Mouse (Mus musculus): ENCODE results near the gene Serinc4. TPM values are rescaled to one million over a fixed set of nuclear protein-coding genes. Genes with fewer than 3 reads are reported as not detected.
A peak's percentile ranks its signal among the peaks of the same experiment; 100 is the strongest.

Gene Serinc4
- total RNA-seq, 1 experiment from 2014 or later, result 2.0 TPM

DNA sequence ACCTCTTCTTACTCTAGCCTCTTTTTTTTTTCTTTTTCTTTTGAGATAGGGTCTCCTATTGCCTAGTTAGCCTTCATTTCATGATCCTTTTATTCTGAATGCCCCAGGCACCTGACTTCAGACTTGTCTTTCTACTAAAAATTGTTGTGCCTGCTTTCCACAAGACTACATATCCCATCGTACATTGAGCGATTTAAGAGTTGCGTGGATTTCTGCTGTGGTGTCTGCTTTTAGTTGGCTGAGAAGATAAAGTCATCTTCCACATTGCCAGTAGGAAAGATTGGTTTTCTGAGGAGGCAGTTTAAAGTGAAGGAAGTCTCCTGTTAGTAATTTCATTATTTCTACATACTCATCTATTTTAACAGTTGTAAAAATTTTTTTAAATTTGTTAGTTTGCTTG lies 41.0 kb downstream of the Serinc4 start:
- ATAC-seq (replicated peaks in 1 of 2; ENCODE audit: insufficient read depth in 1 of 2, low FRiP score in 2 of 2, low TSS enrichment in 1 of 2, low read depth in 1 of 2, poor library complexity in 2 of 2, severe bottlenecking in 2 of 2), result no peak

DNA sequence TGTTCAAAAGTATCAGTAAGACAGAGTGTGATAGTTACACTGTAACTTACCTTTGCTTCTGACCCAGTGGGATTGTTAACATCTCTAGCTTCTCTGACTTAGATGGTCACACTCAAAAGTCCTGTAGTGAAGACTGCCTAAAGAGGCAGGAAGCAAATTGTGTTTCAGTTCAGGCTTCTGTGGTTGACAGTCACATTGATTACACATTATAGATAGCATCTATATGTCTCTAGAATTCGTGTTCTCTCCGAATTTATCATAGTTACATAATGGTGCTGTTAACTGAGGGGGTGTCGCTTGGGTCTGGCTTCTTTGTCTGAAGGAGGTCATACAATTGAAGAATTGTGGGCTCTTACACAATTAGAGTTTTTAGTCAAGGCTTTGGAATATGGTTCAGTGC lies 41.5 kb downstream of the Serinc4 start:
- ATAC-seq (replicated peaks in 1 of 2; ENCODE audit: insufficient read depth in 1 of 2, low FRiP score in 2 of 2, low TSS enrichment in 1 of 2, low read depth in 1 of 2, poor library complexity in 2 of 2, severe bottlenecking in 2 of 2), result no peak

DNA sequence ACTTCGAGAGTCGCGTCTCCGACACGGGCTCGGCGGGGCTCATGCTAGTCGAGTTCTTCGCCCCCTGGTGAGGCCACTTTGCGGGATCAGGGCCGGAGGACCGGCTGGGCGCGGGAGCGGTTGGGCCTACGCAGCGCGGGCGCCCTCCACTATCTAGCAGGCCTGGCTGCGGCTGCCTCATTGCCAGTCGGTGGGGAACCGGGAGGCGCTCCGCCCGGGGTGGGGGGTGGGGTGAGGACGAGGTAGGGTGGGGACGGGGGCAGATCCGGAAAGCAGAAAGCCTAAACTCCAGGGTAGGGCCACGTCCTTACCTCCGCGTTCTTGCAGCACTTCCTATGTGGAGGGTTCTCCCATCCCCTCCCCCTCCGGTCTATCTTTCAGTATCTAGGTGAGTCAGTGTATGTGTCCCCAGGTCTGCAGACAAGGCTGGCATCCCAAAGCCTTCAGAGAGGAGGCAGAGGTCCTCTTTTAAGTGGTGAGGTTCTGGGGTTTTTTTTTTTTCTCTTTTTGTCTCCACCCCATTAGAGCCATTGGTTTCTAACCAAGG lies 42.4 kb downstream of the Serinc4 start:
- ATAC-seq (replicated peaks in 1 of 2; ENCODE audit: insufficient read depth in 1 of 2, low FRiP score in 2 of 2, low TSS enrichment in 1 of 2, low read depth in 1 of 2, poor library complexity in 2 of 2, severe bottlenecking in 2 of 2), result 0 out of 4 replicates have a peak, but pooled peaks have one; percentile 6 to 12

DNA sequence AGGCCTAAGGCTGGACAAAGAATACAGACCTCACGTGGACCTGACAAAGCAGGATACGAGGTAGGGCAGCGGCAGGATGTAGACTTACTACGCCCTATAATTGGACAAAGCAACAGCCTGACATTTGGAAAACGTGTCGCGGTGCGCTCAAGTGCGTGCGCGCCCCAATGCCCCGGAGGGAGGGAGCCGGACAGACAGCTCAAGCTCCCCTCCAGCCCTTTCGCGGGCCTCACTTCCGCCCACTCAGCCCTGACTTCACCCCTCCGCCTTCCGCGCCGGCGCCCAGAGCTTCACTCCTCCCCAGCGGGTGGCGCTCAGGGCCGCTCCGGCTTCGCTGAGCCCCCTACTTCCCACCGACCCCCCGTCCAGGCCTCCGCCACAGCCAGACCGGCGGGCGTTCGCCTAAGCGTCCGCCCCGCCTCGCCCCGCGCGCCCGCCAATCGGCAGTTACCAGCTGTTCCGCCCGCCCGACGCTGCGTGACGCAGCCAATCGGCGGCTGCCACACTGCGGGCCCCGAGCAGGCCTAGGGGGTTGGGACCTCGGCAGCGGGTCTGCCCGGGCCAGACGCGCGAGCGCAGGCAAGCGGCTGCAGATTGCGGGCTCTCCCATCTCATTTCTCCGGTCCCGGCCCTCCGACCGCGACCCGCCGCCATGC lies 43.1 kb downstream of the Serinc4 start, which contains the start of the genes Pdia3 and Catsper2:
Gene Pdia3, plus strand, starts transcription at position 389 of the 656 bp plus-strand sequence.
Gene Catsper2, minus strand, starts transcription at position 406 of the 656 bp plus-strand sequence.
- ATAC-seq (replicated peaks in 1 of 2; ENCODE audit: insufficient read depth in 1 of 2, low FRiP score in 2 of 2, low TSS enrichment in 1 of 2, low read depth in 1 of 2, poor library complexity in 2 of 2, severe bottlenecking in 2 of 2), result peak; percentile 86 to 92

DNA sequence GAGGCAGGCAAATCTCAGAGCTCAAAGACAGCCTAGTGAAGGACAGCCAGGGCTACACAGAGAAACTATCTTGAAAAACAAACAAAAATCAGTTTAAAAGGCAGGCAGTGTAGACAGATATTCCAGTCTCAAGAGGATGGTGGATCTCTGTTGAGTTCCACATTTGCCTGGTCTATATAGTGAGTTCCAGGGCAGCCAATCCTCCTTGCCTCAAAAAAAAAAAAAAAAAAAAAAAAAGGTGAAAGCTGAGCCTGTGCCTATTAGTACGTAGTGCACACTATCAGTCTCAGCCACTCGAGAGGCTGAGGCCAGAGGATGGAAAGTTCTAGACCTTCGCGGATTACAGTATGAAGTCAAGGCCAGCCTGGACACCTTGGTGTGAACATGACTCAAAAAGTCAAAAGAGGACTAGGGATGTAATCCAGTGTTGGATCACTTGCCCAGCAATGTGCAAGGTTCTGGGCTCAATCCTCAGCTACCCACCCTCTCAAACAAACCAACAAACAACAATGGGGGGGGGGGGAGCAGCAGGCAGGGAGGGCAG lies 43.7 kb downstream of the Serinc4 start:
- peak; percentile 5 to 6; a peak in 2 of 4 replicates for ATAC-seq (replicated peaks in 1 of 2; ENCODE audit: insufficient read depth in 1 of 2, low FRiP score in 2 of 2, low TSS enrichment in 1 of 2, low read depth in 1 of 2, poor library complexity in 2 of 2, severe bottlenecking in 2 of 2)

DNA sequence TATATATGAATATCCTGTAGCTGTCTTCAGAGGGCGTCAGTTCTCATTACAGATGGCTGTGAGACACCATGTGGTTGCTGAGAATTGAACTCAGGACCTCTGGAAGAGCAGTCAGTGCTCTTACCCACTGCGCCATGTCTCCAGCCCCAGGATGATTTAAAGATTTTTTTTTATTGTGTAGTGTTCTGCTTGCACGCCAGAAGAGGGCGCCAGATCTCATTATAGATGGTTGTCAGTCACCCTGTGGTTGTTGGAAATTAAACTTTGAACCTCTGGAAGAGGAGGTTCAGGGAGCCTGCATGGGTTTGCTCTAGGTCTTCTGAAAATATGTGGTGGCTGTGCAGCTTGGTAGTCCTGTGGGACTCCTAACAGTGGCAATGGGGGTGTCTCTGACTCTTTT lies 48.4 kb downstream of the Serinc4 start:
- ATAC-seq (replicated peaks in 1 of 2; ENCODE audit: insufficient read depth in 1 of 2, low FRiP score in 2 of 2, low TSS enrichment in 1 of 2, low read depth in 1 of 2, poor library complexity in 2 of 2, severe bottlenecking in 2 of 2), result 0 out of 4 replicates have a peak, but pooled peaks of 1 of the 2 experiments have one; percentile 45

DNA sequence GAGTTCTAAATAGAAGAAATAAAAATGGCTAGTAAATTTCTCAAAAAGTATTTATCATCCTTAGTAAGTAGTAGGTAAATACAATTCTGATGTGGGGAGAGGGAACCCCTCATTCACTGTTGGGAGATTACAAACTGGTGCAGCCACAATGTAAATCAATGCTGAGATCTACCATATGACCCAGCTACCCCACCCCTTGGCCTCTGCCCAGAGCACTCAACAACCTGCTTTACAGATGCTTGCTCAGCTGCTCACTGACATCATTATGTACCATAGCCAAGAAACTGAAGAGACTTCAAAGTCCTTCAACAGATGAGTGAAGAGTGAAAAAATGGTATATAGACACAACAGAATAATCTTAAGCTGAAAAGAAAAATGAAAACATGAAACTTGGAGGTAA lies 53.3 kb downstream of the Serinc4 start:
- ATAC-seq (replicated peaks in 1 of 2; ENCODE audit: insufficient read depth in 1 of 2, low FRiP score in 2 of 2, low TSS enrichment in 1 of 2, low read depth in 1 of 2, poor library complexity in 2 of 2, severe bottlenecking in 2 of 2), result no peak

DNA sequence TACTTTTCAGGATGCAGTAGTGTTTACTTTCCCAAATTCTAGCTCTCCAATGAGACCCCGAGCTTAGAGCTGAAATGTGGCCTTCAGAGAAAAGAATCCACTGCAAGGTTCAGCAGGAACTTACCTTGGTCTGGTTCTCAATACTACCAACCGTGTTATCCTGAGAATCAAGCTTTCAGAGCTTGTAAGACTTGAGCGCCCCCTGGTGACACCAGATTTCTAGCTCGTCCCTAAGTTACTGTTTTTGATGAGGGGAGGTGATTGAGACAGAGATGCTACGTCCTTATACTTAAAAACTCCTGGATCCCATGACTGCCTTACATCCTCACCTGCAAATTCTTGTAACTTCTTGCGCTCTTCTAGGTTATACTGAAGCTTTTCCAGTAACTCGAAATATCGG lies 60.0 kb downstream of the Serinc4 start:
- ATAC-seq (replicated peaks in 1 of 2; ENCODE audit: insufficient read depth in 1 of 2, low FRiP score in 2 of 2, low TSS enrichment in 1 of 2, low read depth in 1 of 2, poor library complexity in 2 of 2, severe bottlenecking in 2 of 2), result peak; percentile 27 to 77; a peak in 2 of 4 replicates

Other genes with a start within 250 kb of the Serinc4 start
- gene Trp53bp1, start 185.4 kb downstream of the Serinc4 start, total RNA-seq (2017), result 61.0 and 71.7 TPM in 2 replicates
- gene Map1a, start 167.2 kb downstream of the Serinc4 start, total RNA-seq (2017), result 0.06 TPM in 1 of 2 replicates, not detected in the other
- 9.3 and 16.5 TPM in 2 replicates for gene Ppip5k1, start 101.4 kb downstream of the Serinc4 start, total RNA-seq (2017)
- not detected in 2 replicates for gene Ckmt1, start 99.1 kb downstream of the Serinc4 start, total RNA-seq (2017)
- gene Strc, start 69.6 kb downstream of the Serinc4 start, total RNA-seq (2017), result not detected in 2 replicates
- gene Pdia3, start 43.0 kb downstream of the Serinc4 start, total RNA-seq (2017), result 212 and 218 TPM in 2 replicates
- gene Catsper2, start 43.0 kb downstream of the Serinc4 start, total RNA-seq (2017), result 0.60 and 6.3 TPM in 2 replicates
- not detected in 2 replicates for gene Ell3, start 12.5 kb downstream of the Serinc4 start, total RNA-seq (2017)
- gene Serf2, start 7.6 kb downstream of the Serinc4 start, total RNA-seq (2017), result 210 and 244 TPM in 2 replicates
- 98.2 and 124 TPM in 2 replicates for gene Hypk, start 3.5 kb downstream of the Serinc4 start, total RNA-seq (2017)
- 52.5 and 56.7 TPM in 2 replicates for gene Mfap1b, start 17.3 kb upstream of the Serinc4 start, total RNA-seq (2017)
- 45.4 and 50.7 TPM in 2 replicates for gene Mfap1a, start 49.9 kb upstream of the Serinc4 start, total RNA-seq (2017)
- gene Wdr76, start 49.9 kb upstream of the Serinc4 start, total RNA-seq (2017), result 29.1 and 36.3 TPM in 2 replicates

All from hematopoietic stem cell, adult 5-6 weeks (primary cell).